Mouse (Mus musculus) liver, embryonic 14.5 days (tissue): ENCODE data around the gene Clcnka.

Experiments used
- CTCF ChIP-seq: IDR thresholded peaks from 2 replicates; pipeline ENCODE4 v1.5.1; 2016; ENCODE audit warnings: antibody characterized with exemption, low read depth, control low read depth
- EP300 ChIP-seq: IDR thresholded peaks from 2 replicates; pipeline ENCODE4 v1.6.1; 2016; ENCODE audit warnings: antibody characterized with exemption, low read depth

DNA sequence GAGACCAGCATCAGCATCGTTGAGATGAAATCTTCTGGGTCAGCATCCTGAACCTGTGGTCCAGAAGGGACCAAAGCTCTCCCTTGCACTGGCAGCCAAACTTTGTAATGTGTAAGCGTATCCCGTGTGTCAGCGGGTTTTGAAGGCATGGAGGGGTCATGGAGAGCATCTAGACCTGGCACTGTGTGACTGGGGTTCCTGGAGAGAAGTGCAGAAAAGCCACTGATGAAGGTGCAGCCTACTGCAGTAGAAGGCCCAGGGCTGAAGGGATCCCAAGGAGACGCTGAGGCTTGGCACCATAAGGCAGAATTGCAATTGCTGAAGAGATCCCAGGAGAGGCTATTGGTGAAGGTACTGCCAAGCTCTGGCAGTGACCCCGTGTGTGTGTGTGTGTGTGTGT is 30.9 kb upstream of the Clcnka start:
- TF ChIP-seq CTCF (no peak), EP300 (no peak)
